In the genomic region with DNA sequence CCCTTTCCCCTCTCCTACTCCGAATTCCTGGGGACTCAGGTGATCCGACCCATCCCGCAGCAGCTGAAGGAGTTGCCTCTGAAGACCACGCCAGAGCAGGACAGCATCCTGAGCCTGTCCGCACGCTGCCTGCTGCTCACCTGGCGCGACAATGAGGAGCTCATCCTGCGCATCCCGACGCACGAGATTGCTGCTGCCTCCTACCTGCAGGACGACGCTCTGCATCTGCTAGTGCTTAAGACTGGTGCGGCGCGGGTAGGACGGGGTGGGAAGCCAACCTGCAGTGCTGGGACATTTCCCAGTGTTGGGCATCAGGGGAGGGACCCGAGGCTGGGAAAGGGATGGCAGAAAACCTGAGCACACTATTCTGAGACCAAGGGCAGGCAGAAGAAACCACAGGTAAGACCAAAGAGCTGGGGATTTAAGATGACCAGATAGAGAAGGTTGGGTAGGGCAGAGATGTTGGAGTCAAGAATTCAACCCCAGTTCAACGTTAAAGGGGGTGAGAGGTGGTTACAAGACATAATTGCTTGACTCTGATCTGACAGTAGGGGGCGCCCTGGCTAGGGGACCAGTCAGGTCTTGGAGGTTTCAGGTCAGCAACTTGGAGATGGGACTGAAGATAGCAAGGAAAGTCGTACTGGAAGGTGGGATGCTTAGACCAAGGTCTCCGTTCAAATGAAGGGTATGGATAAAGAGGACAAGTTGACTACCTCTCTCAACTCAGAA, we compare ENCODE assay signal across 9 mouse cellular contexts. TPM values are rescaled to one million over a fixed set of nuclear protein-coding genes. Genes with fewer than 3 reads are reported as not detected.
DNase-seq lines count a peak whose midpoint lies in the region; ATAC-seq and TF ChIP-seq lines count a peak whose summit lies in the region.
"Had no signal": no experiment of that assay in that cellular context is flagged by ENCODE, and none has a peak within 500 bp of the region (broad histone marks: within the 10 kb centered on the region; RNA-seq: fewer than 3 reads in every experiment).

No protein-coding gene starts in this region.

- peak; percentile 52 for DNase-seq in adrenal gland, adult 2 months
- DNase-seq in adrenal gland, postnatal 4 days (ENCODE audit: low spot score in 2 of 2), result no peak
- peak; percentile 33 for DNase-seq in 416B (ENCODE audit: low read depth)
- peak in 1 of 2 experiments; percentile 58 for DNase-seq in cerebellum, adult 2 months
- no peak for DNase-seq in right cerebral cortex, postnatal 14 days
- no peak for DNase-seq in left cerebral cortex, postnatal 10 days (ENCODE audit: extremely low spot score in 1 of 2, low spot score in 2 of 2)

- TF ChIP-seq CTCF in cerebellum, adult 2 months (IDR thresholded peaks at IDR 0.05; ENCODE audit: borderline replicate concordance, insufficient read depth, low read depth, low read length), result peak; percentile 84

- no peaks in the 10 kb centered on the region for H3K36me3 ChIP-seq in hindbrain, embryonic 16.5 days (ENCODE audit: control insufficient read depth, insufficient read depth, low read length)
- H3K36me3 ChIP-seq in midbrain, embryonic 16.5 days (ENCODE audit: control insufficient read depth, insufficient read depth, low read length), result no peaks in the 10 kb centered on the region

- peak overlapping the region; percentile 33 for H3K4me2 ChIP-seq in hindbrain, embryonic 16.5 days (ENCODE audit: low read length)
- H3K4me2 ChIP-seq in midbrain, embryonic 16.5 days (ENCODE audit: low read length), result peak overlapping the region; percentile 20; the same call in 1 of the 2 replicates

- TF ChIP-seq POLR2A in cerebellum, adult 2 months (IDR thresholded peaks at IDR 0.05; ENCODE audit: borderline replicate concordance, insufficient read depth, low read length), result no peak

- H3K9ac ChIP-seq in hindbrain, embryonic 16.5 days (ENCODE audit: low read depth, low read length), result no peak overlapping the region
- H3K9ac ChIP-seq in midbrain, embryonic 16.5 days (ENCODE audit: low read depth, low read length), result no peak overlapping the region

- no peak for ATAC-seq in hindbrain, embryonic 16.5 days
- peak; percentile 45; the same call in 1 of the 2 replicates for ATAC-seq in midbrain, embryonic 16.5 days

- H3K9me3 ChIP-seq in hindbrain, embryonic 16.5 days (ENCODE audit: control insufficient read depth, low read length), result no peaks in the 10 kb centered on the region
- H3K9me3 ChIP-seq in midbrain, embryonic 16.5 days (replicated peaks; ENCODE audit: control insufficient read depth, low read length, poor library complexity, severe bottlenecking), result no peaks in the 10 kb centered on the region

- 6% methylated on average over 23 of the region's 23 CpGs for WGBS in cerebellum, adult 2 months
- 8% methylated on average over 23 of the region's 23 CpGs for WGBS in hindbrain, embryonic 16.5 days
- 5% methylated on average over 23 of the region's 23 CpGs for WGBS in midbrain, embryonic 16.5 days

- H3K4me1 ChIP-seq in cerebellum, adult 2 months (ENCODE audit: control insufficient read depth, insufficient read depth, low read length), result peaks cover 5% of the 10 kb centered on the region; the same call in 1 of the 2 replicates
- peaks cover 5% of the 10 kb centered on the region for H3K4me1 ChIP-seq in hindbrain, embryonic 16.5 days (ENCODE audit: control insufficient read depth, insufficient read depth, low read depth, low read length)
- peaks cover 5% of the 10 kb centered on the region; the same call in 1 of the 2 replicates for H3K4me1 ChIP-seq in midbrain, embryonic 16.5 days (ENCODE audit: control insufficient read depth, insufficient read depth, low read length)

- intact Hi-C loops in left cerebral cortex, postnatal 10 days (cut with DNase I), result no loop called here

- H3K27ac ChIP-seq in cerebellum, adult 2 months (ENCODE audit: insufficient read depth, low read length), result no peak overlapping the region
- H3K27ac ChIP-seq in hindbrain, embryonic 16.5 days (ENCODE audit: low read depth, low read length), result no peak overlapping the region
- H3K27ac ChIP-seq in midbrain, embryonic 16.5 days (ENCODE audit: low read length), result no peak overlapping the region

- H3K4me3 ChIP-seq in cerebellum, adult 2 months (replicated peaks; ENCODE audit: insufficient read depth, low read depth, low read length), result peak overlapping the region; percentile 25
- H3K4me3 ChIP-seq in hindbrain, embryonic 16.5 days (ENCODE audit: low read length), result no peak overlapping the region; the same call in 1 of the 2 replicates
- H3K4me3 ChIP-seq in midbrain, embryonic 16.5 days (ENCODE audit: low read depth, low read length), result peak overlapping the region; percentile 19

- no peaks in the 10 kb centered on the region for H3K27me3 ChIP-seq in cerebellum, adult 2 months (ENCODE audit: control insufficient read depth, insufficient read depth, low read length)
- H3K27me3 ChIP-seq in hindbrain, embryonic 16.5 days (replicated peaks; ENCODE audit: control insufficient read depth, insufficient read depth, low read length), result peaks cover 24% of the 10 kb centered on the region
- H3K27me3 ChIP-seq in midbrain, embryonic 16.5 days (ENCODE audit: control insufficient read depth, insufficient read depth, low read depth, low read length), result peaks cover 43% of the 10 kb centered on the region

RNA-seq across cellular contexts. Expression of a gene that starts 5.2 kb away (rescaled TPM):
- 10 to 100 TPM; 12.7 to 15.3 TPM for total RNA-seq in adrenal gland, adult 2 months (2021)
- polyA plus RNA-seq in adrenal gland, adult 2 months (2012; rRNA removed), result 37.1 and 49.1 TPM in 2 replicates
- 10 to 100 TPM; 20.7 to 22.8 TPM for total RNA-seq in adrenal gland, postnatal 4 days (2021)
- 9.0 and 11.4 TPM in 2 replicates for polyA plus RNA-seq in cerebellum, adult 2 months (2012; rRNA removed)
- 0.58 and 1.4 TPM in 2 replicates for polyA plus RNA-seq in hindbrain, embryonic 16.5 days (2015; fragmentation: Nextera tagmentation; extraction: Ambion mirVana)
- 1.0 and 1.2 TPM in 2 replicates for polyA plus RNA-seq in midbrain, embryonic 16.5 days (2015; fragmentation: Nextera tagmentation; extraction: Ambion mirVana)
- total RNA-seq in left cerebral cortex, postnatal 10 days (2021), result 1 to 10 TPM; 6.8 to 7.1 TPM
- polyA plus RNA-seq: C2C12 had no signal

RNA-seq across cellular contexts. Expression of a gene that starts 37.3 kb away (rescaled TPM):
- 1 to 10 TPM; 3.1 to 4.6 TPM for total RNA-seq in adrenal gland, adult 2 months (2021)
- 4.2 and 4.7 TPM in 2 replicates for polyA plus RNA-seq in adrenal gland, adult 2 months (2012; rRNA removed)
- 1 to 10 TPM; 3.9 to 4.3 TPM for total RNA-seq in adrenal gland, postnatal 4 days (2021)
- polyA plus RNA-seq in cerebellum, adult 2 months (2012; rRNA removed), result 1.2 and 1.4 TPM in 2 replicates
- polyA plus RNA-seq in hindbrain, embryonic 16.5 days (2015; fragmentation: Nextera tagmentation; extraction: Ambion mirVana), result 4.3 and 5.3 TPM in 2 replicates
- polyA plus RNA-seq in midbrain, embryonic 16.5 days (2015; fragmentation: Nextera tagmentation; extraction: Ambion mirVana), result 3.4 and 4.9 TPM in 2 replicates
- total RNA-seq in left cerebral cortex, postnatal 10 days (2021), result 1 to 10 TPM; 2.4 to 3.0 TPM

RNA-seq across cellular contexts. Expression of a gene that starts 39.3 kb away (rescaled TPM):
- total RNA-seq in adrenal gland, adult 2 months (2021), result 1 to 10 TPM in 1 of 2 experiments, under 1 TPM in 1; 0.49 to 1.0 TPM
- polyA plus RNA-seq in adrenal gland, adult 2 months (2012; rRNA removed), result 1.0 and 1.6 TPM in 2 replicates
- 1 to 10 TPM; 3.0 to 3.2 TPM for total RNA-seq in adrenal gland, postnatal 4 days (2021)
- polyA plus RNA-seq in cerebellum, adult 2 months (2012; rRNA removed), result 9.5 and 11.6 TPM in 2 replicates
- polyA plus RNA-seq in hindbrain, embryonic 16.5 days (2015; fragmentation: Nextera tagmentation; extraction: Ambion mirVana), result 1.8 and 2.0 TPM in 2 replicates
- polyA plus RNA-seq in midbrain, embryonic 16.5 days (2015; fragmentation: Nextera tagmentation; extraction: Ambion mirVana), result 1.6 and 1.9 TPM in 2 replicates
- 10 to 100 TPM; 11.8 to 12.4 TPM for total RNA-seq in left cerebral cortex, postnatal 10 days (2021)
- polyA plus RNA-seq: C2C12 had no signal

RNA-seq across cellular contexts. Expression of a gene that starts 55.7 kb away (rescaled TPM):
- 100 to 1,000 TPM; 146 to 245 TPM for total RNA-seq in adrenal gland, adult 2 months (2021)
- polyA plus RNA-seq in adrenal gland, adult 2 months (2012; rRNA removed), result 53.5 and 58.0 TPM in 2 replicates
- 100 to 1,000 TPM in 1 of 2 experiments, 10 to 100 TPM in 1; 93.8 to 103 TPM for total RNA-seq in adrenal gland, postnatal 4 days (2021)
- polyA plus RNA-seq in cerebellum, adult 2 months (2012; rRNA removed), result 131 and 133 TPM in 2 replicates
- polyA plus RNA-seq in hindbrain, embryonic 16.5 days (2015; fragmentation: Nextera tagmentation; extraction: Ambion mirVana), result 247 and 274 TPM in 2 replicates
- 236 and 259 TPM in 2 replicates for polyA plus RNA-seq in midbrain, embryonic 16.5 days (2015; fragmentation: Nextera tagmentation; extraction: Ambion mirVana)
- total RNA-seq in left cerebral cortex, postnatal 10 days (2021), result 10 to 100 TPM; 59.8 to 60.9 TPM

Comparison
In these comparisons a context has a peak if more than half of its experiments do, and no peak if none do; other contexts are left out.
1. DNase-seq: peak in adrenal gland, adult 2 months (single experiment) and 416B (single experiment); none in adrenal gland, postnatal 4 days (0 of 2), right cerebral cortex, postnatal 14 days (single experiment) and left cerebral cortex, postnatal 10 days (0 of 2).